Mouse (Mus musculus): Measurements from ENCODE around the gene Zfp775. TPM values are rescaled to one million over a fixed set of nuclear protein-coding genes. Genes with fewer than 3 reads are reported as not detected.

Gene Zfp775
- 5.2 and 6.1 TPM in 2 replicates for polyA plus RNA-seq (2015; fragmentation: Nextera tagmentation; extraction: Ambion mirVana)

- 4% methylated on average over 42 of the region's 42 CpGs for WGBS
- peak; percentile 100 for ATAC-seq
Measured at GRCm38 (mm10) chr6:48601271-48602079, at the start of gene Zfp775. Zfp775 (plus strand) TSS chr6:48602063.

GRCm38 (mm10) chr6:48552918-48553317 lies 48.9 kb upstream of the Zfp775 start:
- Histone ChIP-seq H3K9ac (ENCODE audit: low read depth, low read length) (no peak overlapping the region), H3K4me1 (ENCODE audit: control insufficient read depth, insufficient read depth, low read length) (peaks cover 6% of the 10 kb centered on the region; the same call in 1 of the 2 replicates), H3K4me2 (ENCODE audit: low read depth, low read length) (no peak overlapping the region), H3K36me3 (ENCODE audit: control insufficient read depth, insufficient read depth, low read length) (no peaks in the 10 kb centered on the region), H3K27ac (ENCODE audit: low read length) (no peak overlapping the region), H3K9me3 (ENCODE audit: control insufficient read depth, low read length) (no peaks in the 10 kb centered on the region), H3K27me3 (replicated peaks; ENCODE audit: control insufficient read depth, insufficient read depth, low read length) (no peaks in the 10 kb centered on the region), H3K4me3 (ENCODE audit: low read length) (no peak overlapping the region)
- no peak for ATAC-seq
- WGBS: 60% methylated on average over 4 of the region's 4 CpGs

More at GRCm38 (mm10) chr6:48601271-48602079, at the start of gene Zfp775:
- H3K4me3 ChIP-seq (ENCODE audit: low read length): peak within 1 kb of the TSS; percentile 88
- peak within 1 kb of the TSS; percentile 82 for H3K9ac ChIP-seq (ENCODE audit: low read depth, low read length)
- H3K27me3 ChIP-seq (replicated peaks; ENCODE audit: control insufficient read depth, insufficient read depth, low read length): no peaks in the 10 kb centered on the region
- H3K27ac ChIP-seq (ENCODE audit: low read length): peak within 1 kb of the TSS; percentile 77
- peak within 1 kb of the TSS; percentile 94 for H3K4me2 ChIP-seq (ENCODE audit: low read depth, low read length)
- H3K4me1 ChIP-seq (ENCODE audit: control insufficient read depth, insufficient read depth, low read length): 0 out of 2 replicates have a peak, but pooled peaks cover 11% of the 10 kb centered on the region
- H3K9me3 ChIP-seq (ENCODE audit: control insufficient read depth, low read length): peaks cover 14% of the 10 kb centered on the region
- H3K36me3 ChIP-seq (ENCODE audit: control insufficient read depth, insufficient read depth, low read length): peaks cover 28% of the 10 kb centered on the region

GRCm38 (mm10) chr6:48553819-48554218 lies 48.0 kb upstream of the Zfp775 start:
- 79% methylated on average over 4 of the region's 4 CpGs for WGBS
- Histone ChIP-seq H3K4me3 (ENCODE audit: low read length) (peak overlapping the region; percentile 55; the same call in 1 of the 2 replicates), H3K4me2 (ENCODE audit: low read depth, low read length) (peak overlapping the region; percentile 77), H3K27ac (ENCODE audit: low read length) (peak overlapping the region; percentile 92), H3K9me3 (ENCODE audit: control insufficient read depth, low read length) (no peaks in the 10 kb centered on the region), H3K9ac (ENCODE audit: low read depth, low read length) (peak overlapping the region; percentile 69; the same call in 1 of the 2 replicates), H3K36me3 (ENCODE audit: control insufficient read depth, insufficient read depth, low read length) (no peaks in the 10 kb centered on the region), H3K27me3 (replicated peaks; ENCODE audit: control insufficient read depth, insufficient read depth, low read length) (no peaks in the 10 kb centered on the region), H3K4me1 (ENCODE audit: control insufficient read depth, insufficient read depth, low read length) (peaks cover 6% of the 10 kb centered on the region; the same call in 1 of the 2 replicates)
- ATAC-seq: no peak

- H3K4me3 ChIP-seq (ENCODE audit: low read length): peak within 1 kb of the TSS; percentile 55
- peak within 1 kb of the TSS; percentile 69 for H3K9ac ChIP-seq (ENCODE audit: low read depth, low read length)
- no peaks in the 10 kb centered on the region for H3K27me3 ChIP-seq (replicated peaks; ENCODE audit: control insufficient read depth, insufficient read depth, low read length)
- ATAC-seq: peak; percentile 95
- no peaks in the 10 kb centered on the region for H3K9me3 ChIP-seq (ENCODE audit: control insufficient read depth, low read length)
- no peaks in the 10 kb centered on the region for H3K36me3 ChIP-seq (ENCODE audit: control insufficient read depth, insufficient read depth, low read length)
- peak within 1 kb of the TSS; percentile 92 for H3K27ac ChIP-seq (ENCODE audit: low read length)
- H3K4me1 ChIP-seq (ENCODE audit: control insufficient read depth, insufficient read depth, low read length): peaks cover 6% of the 10 kb centered on the region; the same call in 1 of the 2 replicates
- WGBS: under 1% methylated on average over 39 of the region's 39 CpGs
- peak within 1 kb of the TSS; percentile 77 for H3K4me2 ChIP-seq (ENCODE audit: low read depth, low read length)
Measured at GRCm38 (mm10) chr6:48554280-48555103, 47.4 kb upstream of the Zfp775 start, which contains the start of gene Lrrc61. Lrrc61 (plus strand) TSS chr6:48554796.

DNA sequence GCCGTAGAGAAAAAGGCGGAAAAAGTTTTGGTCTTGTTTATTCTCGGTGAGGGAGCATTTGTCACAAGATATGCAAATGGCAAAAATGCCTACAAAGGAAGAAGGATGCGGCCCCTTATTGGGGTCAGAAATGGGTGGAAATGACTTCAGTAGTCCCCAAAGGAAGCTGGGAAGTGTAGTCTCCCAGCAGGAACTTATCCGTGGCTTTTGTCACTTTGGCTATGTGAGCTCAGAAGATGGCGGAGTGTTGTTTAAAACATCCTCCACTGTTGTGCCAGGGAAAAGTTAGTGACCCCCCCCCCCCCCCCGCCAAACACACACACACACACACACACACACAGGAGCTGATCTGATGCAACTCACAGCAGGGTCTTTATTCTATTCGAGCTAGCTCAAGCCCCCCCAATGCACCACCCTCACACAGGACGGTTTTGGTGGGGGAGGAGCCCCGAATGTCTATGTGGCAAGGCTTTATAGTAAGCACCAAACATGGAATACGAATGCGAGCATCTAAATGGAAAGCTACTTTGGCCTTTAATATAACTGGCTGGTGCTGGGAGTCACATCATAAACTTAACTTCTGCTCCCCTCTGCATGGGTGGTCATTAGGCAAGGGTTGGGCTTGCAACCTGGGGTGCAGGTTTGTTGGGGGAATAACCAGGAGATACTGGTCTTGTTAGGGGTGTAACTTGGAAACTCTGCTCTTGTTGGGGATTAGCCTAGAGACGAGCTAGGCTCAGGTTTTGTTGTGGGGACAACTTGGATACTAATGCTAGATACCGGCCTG lies 46.6 kb upstream of the Zfp775 start:
- peak overlapping the region; percentile 55 for H3K4me3 ChIP-seq (ENCODE audit: low read length)
- H3K4me2 ChIP-seq (ENCODE audit: low read depth, low read length): peak overlapping the region; percentile 77
- WGBS: 29% methylated on average over 13 of the region's 14 CpGs
- H3K9me3 ChIP-seq (ENCODE audit: control insufficient read depth, low read length): no peaks in the 10 kb centered on the region
- peak; percentile 82 for ATAC-seq
- H3K27ac ChIP-seq (ENCODE audit: low read length): peak overlapping the region; percentile 92
- peaks cover 6% of the 10 kb centered on the region; the same call in 1 of the 2 replicates for H3K4me1 ChIP-seq (ENCODE audit: control insufficient read depth, insufficient read depth, low read length)
- peak overlapping the region; percentile 69 for H3K9ac ChIP-seq (ENCODE audit: low read depth, low read length)
- H3K27me3 ChIP-seq (replicated peaks; ENCODE audit: control insufficient read depth, insufficient read depth, low read length): no peaks in the 10 kb centered on the region
- H3K36me3 ChIP-seq (ENCODE audit: control insufficient read depth, insufficient read depth, low read length): no peaks in the 10 kb centered on the region

- WGBS: 87% methylated on average over 3 of the region's 3 CpGs
- no peak overlapping the region for H3K4me2 ChIP-seq (ENCODE audit: low read depth, low read length)
- no peak for ATAC-seq
Measured at GRCm38 (mm10) chr6:48555956-48556355, 45.9 kb upstream of the Zfp775 start.

DNA sequence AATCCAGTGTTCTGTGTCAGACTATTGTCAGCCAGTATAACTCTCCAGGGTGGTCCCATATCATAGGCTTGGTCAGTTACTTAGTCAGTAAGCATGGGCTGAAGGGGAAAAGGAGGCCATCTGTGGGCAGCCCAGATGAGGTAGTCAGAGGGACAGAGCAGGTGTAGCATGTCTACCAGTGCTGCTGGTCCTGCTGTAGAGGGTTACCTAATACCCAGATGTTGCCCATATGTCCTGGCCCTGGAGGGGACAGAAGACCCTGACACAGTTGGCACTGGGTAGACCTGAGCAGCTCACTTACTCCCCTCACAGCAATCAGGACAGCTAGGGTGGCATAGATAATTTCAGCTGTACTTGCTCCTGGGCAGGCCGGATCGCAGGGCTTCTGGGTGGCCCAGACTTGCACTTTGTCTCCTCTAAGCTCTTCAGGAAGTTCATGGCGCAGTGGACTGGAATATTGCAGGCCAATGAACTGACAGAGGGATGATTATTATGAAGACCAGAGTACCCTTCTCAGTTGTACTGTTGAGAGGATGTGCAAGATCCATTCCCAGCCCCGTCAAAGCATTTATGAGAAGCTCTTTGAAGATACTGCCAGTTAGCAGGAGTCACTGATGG lies 36.1 kb upstream of the Zfp775 start:
- Histone ChIP-seq H3K9me3 (ENCODE audit: control insufficient read depth, low read length) (no peaks in the 10 kb centered on the region), H3K4me1 (ENCODE audit: control insufficient read depth, insufficient read depth, low read length) (peaks cover 15% of the 10 kb centered on the region), H3K27me3 (replicated peaks; ENCODE audit: control insufficient read depth, insufficient read depth, low read length) (no peaks in the 10 kb centered on the region), H3K4me2 (ENCODE audit: low read depth, low read length) (no peak overlapping the region), H3K4me3 (ENCODE audit: low read length) (no peak overlapping the region), H3K36me3 (ENCODE audit: control insufficient read depth, insufficient read depth, low read length) (no peaks in the 10 kb centered on the region; the same call in 1 of the 2 replicates), H3K27ac (ENCODE audit: low read length) (no peak overlapping the region), H3K9ac (ENCODE audit: low read depth, low read length) (no peak overlapping the region)
- peak; percentile 12; the same call in 1 of the 2 replicates for ATAC-seq
- 72% methylated on average over 4 of the region's 4 CpGs for WGBS

More at GRCm38 (mm10) chr6:48555956-48556355, 45.9 kb upstream of the Zfp775 start:
- Histone ChIP-seq H3K4me3 (ENCODE audit: low read length) (no peak overlapping the region), H3K27me3 (replicated peaks; ENCODE audit: control insufficient read depth, insufficient read depth, low read length) (no peaks in the 10 kb centered on the region), H3K9ac (ENCODE audit: low read depth, low read length) (no peak overlapping the region), H3K9me3 (ENCODE audit: control insufficient read depth, low read length) (no peaks in the 10 kb centered on the region), H3K27ac (ENCODE audit: low read length) (peak overlapping the region; percentile 92; the same call in 1 of the 2 replicates), H3K4me1 (ENCODE audit: control insufficient read depth, insufficient read depth, low read length) (peaks cover 6% of the 10 kb centered on the region; the same call in 1 of the 2 replicates), H3K36me3 (ENCODE audit: control insufficient read depth, insufficient read depth, low read length) (no peaks in the 10 kb centered on the region)

DNA sequence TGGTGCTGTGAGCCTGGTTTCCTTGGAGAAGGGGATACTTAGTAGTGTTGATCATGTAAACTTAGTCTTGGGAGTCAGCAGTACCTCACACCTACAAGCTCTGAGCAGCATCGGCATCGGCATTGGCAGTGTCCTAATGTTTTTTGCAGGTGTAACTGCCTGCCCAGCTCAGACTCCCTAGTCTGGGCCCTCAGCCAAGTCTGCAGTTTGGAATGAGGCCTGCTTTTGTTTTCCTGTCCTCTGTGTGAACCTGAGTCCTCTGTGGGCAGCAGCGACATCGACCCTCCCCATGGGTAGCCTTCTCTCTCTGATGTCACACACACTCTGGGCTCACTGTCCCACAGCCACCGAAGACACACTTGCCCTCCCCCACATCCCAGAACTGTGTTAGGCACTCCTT lies 35.6 kb upstream of the Zfp775 start:
- WGBS: 45% methylated on average over 5 of the region's 5 CpGs
- H3K9me3 ChIP-seq (ENCODE audit: control insufficient read depth, low read length): no peaks in the 10 kb centered on the region
- H3K27me3 ChIP-seq (replicated peaks; ENCODE audit: control insufficient read depth, insufficient read depth, low read length): no peaks in the 10 kb centered on the region
- no peak overlapping the region for H3K9ac ChIP-seq (ENCODE audit: low read depth, low read length)
- H3K27ac ChIP-seq (ENCODE audit: low read length): no peak overlapping the region
- H3K4me2 ChIP-seq (ENCODE audit: low read depth, low read length): no peak overlapping the region
- H3K36me3 ChIP-seq (ENCODE audit: control insufficient read depth, insufficient read depth, low read length): no peaks in the 10 kb centered on the region; the same call in 1 of the 2 replicates
- peak; percentile 47 for ATAC-seq
- H3K4me3 ChIP-seq (ENCODE audit: low read length): no peak overlapping the region
- peaks cover 15% of the 10 kb centered on the region for H3K4me1 ChIP-seq (ENCODE audit: control insufficient read depth, insufficient read depth, low read length)

Measured in intestine, embryonic 16.5 days (tissue).